Mouse (Mus musculus): Measurements from ENCODE around the gene Hibadh. TPM values are rescaled to one million over a fixed set of nuclear protein-coding genes. Genes with fewer than 3 reads are reported as not detected.

Gene Hibadh
- polyA plus RNA-seq, 1 experiment from 2014 or later, result 91.5 TPM

- H3K4me2 ChIP-seq (replicated peaks), result no peak overlapping the region
- WGBS, result 77% methylated on average over 7 of the region's 7 CpGs
- no peaks in the 10 kb centered on the region for H3K27me3 ChIP-seq
- H3K27ac ChIP-seq (replicated peaks), result no peak overlapping the region
- H3K4me3 ChIP-seq (replicated peaks), result no peak overlapping the region
- H3K9ac ChIP-seq, result no peak overlapping the region
- H3K4me1 ChIP-seq, result no peaks in the 10 kb centered on the region
- H3K9me3 ChIP-seq (replicated peaks), result no peaks in the 10 kb centered on the region
- peaks cover 2% of the 10 kb centered on the region; the same call in 1 of the 2 replicates for H3K36me3 ChIP-seq
- ATAC-seq (ENCODE audit: insufficient number of reproducible peaks, low FRiP score, low TSS enrichment, low read depth), result no peak
Measured at GRCm38 (mm10) chr6:52606746-52607347, 33.3 kb downstream of the Hibadh start.

- H3K27me3 ChIP-seq, result no peaks in the 10 kb centered on the region
- no peaks in the 10 kb centered on the region for H3K4me1 ChIP-seq
- WGBS, result 81% methylated on average over 7 of the region's 7 CpGs
- H3K9me3 ChIP-seq (replicated peaks), result no peaks in the 10 kb centered on the region
- ATAC-seq (ENCODE audit: insufficient number of reproducible peaks, low FRiP score, low TSS enrichment, low read depth), result no peak
- H3K27ac ChIP-seq (replicated peaks), result no peak overlapping the region
- no peak overlapping the region for H3K4me3 ChIP-seq (replicated peaks)
- no peak overlapping the region for H3K9ac ChIP-seq
- no peak overlapping the region for H3K4me2 ChIP-seq (replicated peaks)
- no peaks in the 10 kb centered on the region for H3K36me3 ChIP-seq
Measured at GRCm38 (mm10) chr6:52601706-52602642, 38.2 kb downstream of the Hibadh start.

DNA sequence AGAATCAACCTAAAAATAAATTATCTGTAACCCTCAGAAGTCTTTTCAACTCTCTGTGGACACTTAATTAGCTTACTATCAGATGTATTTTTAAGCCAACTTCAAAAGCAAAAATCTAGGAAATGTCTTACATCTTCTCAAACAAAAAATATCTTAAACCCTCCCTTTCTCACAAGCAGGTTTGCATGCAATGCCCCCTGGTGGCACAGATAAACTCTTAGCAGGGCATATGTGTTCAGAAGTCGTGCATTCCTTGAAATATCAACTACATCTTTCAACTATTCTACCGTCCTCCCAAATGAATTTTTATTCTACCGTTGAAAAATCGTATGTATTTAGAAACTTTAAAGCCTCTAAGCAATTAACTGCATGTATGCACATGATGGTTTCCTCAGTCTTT, 39.1 kb downstream of the Hibadh start:
- Histone ChIP-seq H3K4me2 (replicated peaks) (no peak overlapping the region), H3K9me3 (replicated peaks) (no peaks in the 10 kb centered on the region), H3K27ac (replicated peaks) (no peak overlapping the region), H3K4me3 (replicated peaks) (no peak overlapping the region), H3K36me3 (no peaks in the 10 kb centered on the region), H3K9ac (no peak overlapping the region), H3K4me1 (no peaks in the 10 kb centered on the region), H3K27me3 (no peaks in the 10 kb centered on the region)
- WGBS, result 29% methylated on average over 4 of the region's 4 CpGs
- no peak for ATAC-seq (ENCODE audit: insufficient number of reproducible peaks, low FRiP score, low TSS enrichment, low read depth)

DNA sequence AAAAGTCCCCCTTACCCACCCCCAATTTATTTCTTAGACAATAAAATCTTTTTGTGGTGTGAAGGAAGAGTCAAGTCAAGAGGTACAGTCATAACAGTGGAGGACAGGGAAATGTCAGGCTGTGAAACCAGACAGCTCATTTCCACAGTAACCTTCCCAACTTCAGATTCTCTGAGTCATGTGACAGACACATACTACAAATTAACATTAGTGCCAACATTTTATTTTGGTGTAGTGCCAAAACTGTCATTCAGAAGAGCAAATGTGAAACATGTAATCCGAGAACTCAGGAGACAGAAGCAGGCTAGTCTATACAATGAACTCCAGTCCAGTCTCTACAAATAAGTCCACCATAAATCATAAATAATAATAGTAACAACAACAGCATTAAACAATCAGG, 45.4 kb downstream of the Hibadh start:
- Histone ChIP-seq H3K27ac (replicated peaks) (no peak overlapping the region), H3K27me3 (no peaks in the 10 kb centered on the region), H3K4me3 (replicated peaks) (no peak overlapping the region), H3K36me3 (no peaks in the 10 kb centered on the region), H3K9me3 (replicated peaks) (no peaks in the 10 kb centered on the region), H3K9ac (no peak overlapping the region), H3K4me1 (no peaks in the 10 kb centered on the region), H3K4me2 (replicated peaks) (no peak overlapping the region)
- WGBS, result 58% methylated on average over 1 of the region's 1 CpGs
- ATAC-seq (ENCODE audit: insufficient number of reproducible peaks, low FRiP score, low TSS enrichment, low read depth), result no peak

DNA sequence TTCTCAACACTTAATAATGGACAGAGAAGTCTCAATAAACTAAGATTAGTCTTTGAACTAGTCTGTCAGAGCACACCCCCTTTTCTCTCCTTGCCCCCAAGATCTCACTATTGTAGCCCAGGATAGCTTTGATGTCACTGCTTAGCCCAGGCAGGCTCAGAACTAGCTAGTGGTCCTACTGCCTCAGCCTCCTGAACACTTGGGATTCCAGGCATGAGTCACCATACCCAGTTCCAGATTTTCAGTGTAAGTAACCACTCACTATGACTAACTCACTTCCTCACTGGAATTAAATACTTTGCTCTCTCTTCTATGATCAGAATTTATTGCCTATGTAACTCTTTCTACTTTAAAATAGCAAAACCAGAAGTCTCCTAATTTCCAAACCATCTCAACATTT, 53.6 kb downstream of the Hibadh start:
- no peak for ATAC-seq (ENCODE audit: insufficient number of reproducible peaks, low FRiP score, low TSS enrichment, low read depth)
- peaks cover 4% of the 10 kb centered on the region; the same call in 1 of the 2 replicates for H3K4me1 ChIP-seq
- H3K4me3 ChIP-seq (replicated peaks), result no peak overlapping the region
- H3K9me3 ChIP-seq (replicated peaks), result no peaks in the 10 kb centered on the region
- peaks cover 6% of the 10 kb centered on the region; the same call in 1 of the 2 replicates for H3K36me3 ChIP-seq
- H3K4me2 ChIP-seq (replicated peaks), result no peak overlapping the region
- no peak overlapping the region for H3K9ac ChIP-seq
- H3K27me3 ChIP-seq, result no peaks in the 10 kb centered on the region
- no peak overlapping the region for H3K27ac ChIP-seq (replicated peaks)

DNA sequence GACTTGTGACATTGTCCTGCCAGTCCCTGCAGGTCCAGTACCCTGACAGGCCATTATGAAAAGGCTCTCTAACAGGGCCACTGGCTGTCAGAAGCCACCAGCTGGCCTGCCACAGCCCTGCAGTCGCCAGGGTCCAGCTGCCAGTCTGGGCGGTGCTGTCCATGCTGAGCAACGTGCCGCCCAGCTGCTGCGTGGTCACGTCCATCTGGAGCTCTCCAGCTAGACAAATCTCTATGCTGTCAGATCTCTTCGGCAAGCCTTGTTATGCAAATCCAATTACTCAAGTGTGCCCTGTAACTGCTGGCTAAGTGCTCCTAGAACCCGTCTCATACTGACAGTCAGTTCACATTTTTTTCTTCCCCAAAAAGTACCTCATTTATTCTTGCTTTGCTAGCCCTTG, 55.8 kb downstream of the Hibadh start:
- no peak overlapping the region for H3K9ac ChIP-seq
- no peak overlapping the region for H3K4me3 ChIP-seq (replicated peaks)
- H3K4me1 ChIP-seq, result peaks cover 4% of the 10 kb centered on the region; the same call in 1 of the 2 replicates
- no peak for ATAC-seq (ENCODE audit: insufficient number of reproducible peaks, low FRiP score, low TSS enrichment, low read depth)
- no peaks in the 10 kb centered on the region for H3K9me3 ChIP-seq (replicated peaks)
- peaks cover 6% of the 10 kb centered on the region; the same call in 1 of the 2 replicates for H3K36me3 ChIP-seq
- H3K27me3 ChIP-seq, result no peaks in the 10 kb centered on the region
- no peak overlapping the region for H3K27ac ChIP-seq (replicated peaks)
- H3K4me2 ChIP-seq (replicated peaks), result no peak overlapping the region
- WGBS, result 30% methylated on average over 8 of the region's 8 CpGs

- no peak overlapping the region for H3K9ac ChIP-seq
- no peaks in the 10 kb centered on the region for H3K9me3 ChIP-seq (replicated peaks)
- no peak overlapping the region for H3K4me2 ChIP-seq (replicated peaks)
- H3K4me3 ChIP-seq (replicated peaks), result no peak overlapping the region
- H3K27me3 ChIP-seq, result no peaks in the 10 kb centered on the region
- no peak for ATAC-seq (ENCODE audit: insufficient number of reproducible peaks, low FRiP score, low TSS enrichment, low read depth)
- no peaks in the 10 kb centered on the region for H3K36me3 ChIP-seq
- no peak overlapping the region for H3K27ac ChIP-seq (replicated peaks)
- 76% methylated on average over 4 of the region's 4 CpGs for WGBS
- peaks cover 4% of the 10 kb centered on the region; the same call in 1 of the 2 replicates for H3K4me1 ChIP-seq
Measured at GRCm38 (mm10) chr6:52581081-52581480, 59.1 kb downstream of the Hibadh start.

DNA sequence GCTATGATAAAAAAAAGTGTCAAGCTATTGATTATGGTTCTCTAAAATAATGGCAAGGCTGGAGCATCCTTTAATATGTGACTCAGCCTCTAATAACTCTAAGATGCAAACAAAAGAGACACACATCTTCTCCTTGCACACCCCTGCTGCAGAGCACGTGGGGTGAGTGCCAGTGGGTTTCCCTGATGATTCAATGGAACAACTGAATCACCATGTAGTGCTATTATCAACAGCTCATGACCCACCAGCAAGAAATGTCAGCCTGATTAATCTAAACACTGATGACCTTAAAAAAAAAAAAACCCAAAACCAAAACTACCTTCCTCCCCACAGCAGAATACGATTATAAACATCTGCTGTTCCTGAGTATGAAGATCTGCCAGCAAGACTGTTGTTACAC, 61.9 kb downstream of the Hibadh start:
- no peak for ATAC-seq (ENCODE audit: insufficient number of reproducible peaks, low FRiP score, low TSS enrichment, low read depth)
- H3K4me1 ChIP-seq, result no peaks in the 10 kb centered on the region

DNA sequence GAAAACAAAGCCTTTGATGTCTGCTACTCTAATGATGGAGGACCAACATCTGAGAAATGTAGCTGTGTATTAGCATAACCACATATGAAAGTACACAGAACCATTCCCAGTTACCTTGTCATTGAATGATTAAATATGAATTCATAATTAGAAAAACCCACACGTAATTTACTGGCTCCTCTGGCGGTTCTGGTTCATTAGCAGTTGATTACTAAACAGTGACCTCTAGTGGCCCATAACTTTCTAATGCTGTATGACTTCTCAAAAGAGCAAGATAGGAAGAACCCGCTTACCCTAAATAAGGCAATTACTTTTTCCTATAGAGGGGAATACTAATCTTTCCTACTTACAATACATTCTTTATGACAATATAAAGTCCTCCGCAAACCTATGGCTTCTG, 62.9 kb downstream of the Hibadh start:
- Histone ChIP-seq H3K27ac (replicated peaks) (no peak overlapping the region), H3K27me3 (no peaks in the 10 kb centered on the region), H3K36me3 (no peaks in the 10 kb centered on the region), H3K9ac (no peak overlapping the region), H3K4me2 (replicated peaks) (no peak overlapping the region), H3K9me3 (replicated peaks) (no peaks in the 10 kb centered on the region), H3K4me3 (replicated peaks) (no peak overlapping the region), H3K4me1 (no peaks in the 10 kb centered on the region)
- ATAC-seq (ENCODE audit: insufficient number of reproducible peaks, low FRiP score, low TSS enrichment, low read depth), result no peak
- 31% methylated on average over 4 of the region's 4 CpGs for WGBS

More for the DNA sequence above, 61.9 kb downstream of the Hibadh start:
- H3K9ac ChIP-seq, result no peak overlapping the region
- H3K27ac ChIP-seq (replicated peaks), result no peak overlapping the region
- H3K9me3 ChIP-seq (replicated peaks), result no peaks in the 10 kb centered on the region
- no peak overlapping the region for H3K4me2 ChIP-seq (replicated peaks)
- H3K27me3 ChIP-seq, result no peaks in the 10 kb centered on the region
- no peaks in the 10 kb centered on the region for H3K36me3 ChIP-seq
- WGBS, result 67% methylated on average over 2 of the region's 2 CpGs
- no peak overlapping the region for H3K4me3 ChIP-seq (replicated peaks)

GRCm38 (mm10) chr6:52568706-52569105, 71.5 kb downstream of the Hibadh start:
- Histone ChIP-seq H3K4me2 (replicated peaks) (no peak overlapping the region), H3K36me3 (no peaks in the 10 kb centered on the region), H3K4me1 (no peaks in the 10 kb centered on the region), H3K9ac (no peak overlapping the region), H3K27ac (replicated peaks) (no peak overlapping the region), H3K27me3 (no peaks in the 10 kb centered on the region), H3K9me3 (replicated peaks) (no peaks in the 10 kb centered on the region), H3K4me3 (replicated peaks) (no peak overlapping the region)
- WGBS, result 83% methylated on average over 6 of the region's 6 CpGs
- no peak for ATAC-seq (ENCODE audit: insufficient number of reproducible peaks, low FRiP score, low TSS enrichment, low read depth)

- Histone ChIP-seq H3K4me3 (replicated peaks) (no peak overlapping the region), H3K4me1 (no peaks in the 10 kb centered on the region), H3K27ac (replicated peaks) (no peak overlapping the region), H3K36me3 (no peaks in the 10 kb centered on the region), H3K9me3 (replicated peaks) (no peaks in the 10 kb centered on the region), H3K4me2 (replicated peaks) (no peak overlapping the region), H3K27me3 (no peaks in the 10 kb centered on the region), H3K9ac (no peak overlapping the region)
- 74% methylated on average over 20 of the region's 20 CpGs for WGBS
- no peak for ATAC-seq (ENCODE audit: insufficient number of reproducible peaks, low FRiP score, low TSS enrichment, low read depth)
Measured at GRCm38 (mm10) chr6:52567327-52568299, 72.6 kb downstream of the Hibadh start.

Data from embryonic facial prominence, embryonic 15.5 days (tissue).